Mouse (Mus musculus): ENCODE data around the gene Card10. TPM values are rescaled to one million over a fixed set of nuclear protein-coding genes. Genes with fewer than 3 reads are reported as not detected.

Card10 gene
- polyA plus RNA-seq, 1 experiment from 2014 or later: 5.7 TPM

- 35% methylated on average over 21 of the region's 21 CpGs for WGBS
- Histone ChIP-seq H3K9ac (peak overlapping the region; percentile 84), H3K27me3 (no peaks in the 10 kb centered on the region), H3K9me3 (replicated peaks) (no peaks in the 10 kb centered on the region), H3K4me1 (replicated peaks) (peaks cover 85% of the 10 kb centered on the region), H3K4me2 (peak overlapping the region; percentile 91), H3K36me3 (peaks cover 12% of the 10 kb centered on the region), H3K4me3 (peak overlapping the region; percentile 78), H3K27ac (peak overlapping the region; percentile 93)
- no peak for ATAC-seq (replicated peaks; ENCODE audit: insufficient number of reproducible peaks, insufficient read depth, low FRiP score, low read depth)
Observed at GRCm38 (mm10) chr15:78843581-78844469, 41.0 kb upstream of the Card10 start.

GRCm38 (mm10) chr15:78842371-78843163 is 39.7 kb upstream of the Card10 start, which contains the start of gene Cdc42ep1:
Gene Cdc42ep1 (plus strand): TSS chr15:78842624.
- H3K4me1 ChIP-seq (replicated peaks): peaks cover 76% of the 10 kb centered on the region
- peak within 1 kb of the TSS; percentile 78 for H3K4me3 ChIP-seq

GRCm38 (mm10) chr15:78841161-78841790 is 38.4 kb upstream of the Card10 start:
- ATAC-seq (replicated peaks; ENCODE audit: insufficient number of reproducible peaks, insufficient read depth, low FRiP score, low read depth): no peak
- H3K4me1 ChIP-seq (replicated peaks): peaks cover 68% of the 10 kb centered on the region
- H3K27ac ChIP-seq: no peak overlapping the region
- no peaks in the 10 kb centered on the region for H3K9me3 ChIP-seq (replicated peaks)
- 63% methylated on average over 6 of the region's 6 CpGs for WGBS
- no peak overlapping the region for H3K4me2 ChIP-seq
- no peaks in the 10 kb centered on the region for H3K27me3 ChIP-seq
- no peak overlapping the region for H3K9ac ChIP-seq
- no peak overlapping the region for H3K4me3 ChIP-seq
- no peaks in the 10 kb centered on the region for H3K36me3 ChIP-seq

More at GRCm38 (mm10) chr15:78842371-78843163, 39.7 kb upstream of the Card10 start, which contains the start of gene Cdc42ep1:
- Histone ChIP-seq H3K27me3 (no peaks in the 10 kb centered on the region), H3K27ac (peak within 1 kb of the TSS; percentile 93), H3K4me2 (peak within 1 kb of the TSS; percentile 91), H3K9ac (peak within 1 kb of the TSS; percentile 84), H3K9me3 (replicated peaks) (no peaks in the 10 kb centered on the region), H3K36me3 (peaks cover 4% of the 10 kb centered on the region)
- ATAC-seq (replicated peaks; ENCODE audit: insufficient number of reproducible peaks, insufficient read depth, low FRiP score, low read depth): peak; percentile 84
- WGBS: under 1% methylated on average over 86 of the region's 86 CpGs

GRCm38 (mm10) chr15:78840751-78841150 is 37.9 kb upstream of the Card10 start:
- H3K9ac ChIP-seq: no peak overlapping the region
- WGBS: 66% methylated on average over 11 of the region's 11 CpGs
- H3K27ac ChIP-seq: no peak overlapping the region

GRCm38 (mm10) chr15:78840241-78840640 is 37.4 kb upstream of the Card10 start:
- 65% methylated on average over 3 of the region's 3 CpGs for WGBS
- H3K27ac ChIP-seq: 0 out of 2 replicates have a peak overlapping the region, but pooled peaks have one; percentile 53
- H3K4me1 ChIP-seq (replicated peaks): peaks cover 68% of the 10 kb centered on the region
- no peak overlapping the region for H3K4me3 ChIP-seq
- no peak overlapping the region for H3K4me2 ChIP-seq
- H3K27me3 ChIP-seq: no peaks in the 10 kb centered on the region
- no peaks in the 10 kb centered on the region for H3K36me3 ChIP-seq
- no peak overlapping the region for H3K9ac ChIP-seq
- H3K9me3 ChIP-seq (replicated peaks): no peaks in the 10 kb centered on the region
- ATAC-seq (replicated peaks; ENCODE audit: insufficient number of reproducible peaks, insufficient read depth, low FRiP score, low read depth): no peak

More at GRCm38 (mm10) chr15:78840751-78841150, 37.9 kb upstream of the Card10 start:
- no peak for ATAC-seq (replicated peaks; ENCODE audit: insufficient number of reproducible peaks, insufficient read depth, low FRiP score, low read depth)
- Histone ChIP-seq H3K4me2 (no peak overlapping the region), H3K9me3 (replicated peaks) (no peaks in the 10 kb centered on the region), H3K36me3 (no peaks in the 10 kb centered on the region), H3K27me3 (no peaks in the 10 kb centered on the region), H3K4me3 (no peak overlapping the region), H3K4me1 (replicated peaks) (peaks cover 68% of the 10 kb centered on the region)

- Histone ChIP-seq H3K9ac (no peak overlapping the region), H3K4me3 (no peak overlapping the region), H3K4me1 (replicated peaks) (peaks cover 68% of the 10 kb centered on the region), H3K9me3 (replicated peaks) (no peaks in the 10 kb centered on the region), H3K27me3 (no peaks in the 10 kb centered on the region), H3K4me2 (no peak overlapping the region), H3K27ac (peak overlapping the region; percentile 53), H3K36me3 (no peaks in the 10 kb centered on the region)
- WGBS: 14% methylated on average over 2 of the region's 2 CpGs
- no peak for ATAC-seq (replicated peaks; ENCODE audit: insufficient number of reproducible peaks, insufficient read depth, low FRiP score, low read depth)
Observed at GRCm38 (mm10) chr15:78839744-78840143, 36.9 kb upstream of the Card10 start.

- no peaks in the 10 kb centered on the region for H3K27me3 ChIP-seq
- 35% methylated on average over 8 of the region's 8 CpGs for WGBS
- no peak overlapping the region; the same call in 1 of the 2 replicates for H3K4me2 ChIP-seq
- peak overlapping the region; percentile 85 for H3K27ac ChIP-seq
- ATAC-seq (replicated peaks; ENCODE audit: insufficient number of reproducible peaks, insufficient read depth, low FRiP score, low read depth): peak; percentile 19; the same call in 1 of the 2 replicates
- peaks cover 71% of the 10 kb centered on the region for H3K4me1 ChIP-seq (replicated peaks)
- H3K9me3 ChIP-seq (replicated peaks): no peaks in the 10 kb centered on the region
- no peak overlapping the region for H3K4me3 ChIP-seq
- H3K36me3 ChIP-seq: no peaks in the 10 kb centered on the region
- H3K9ac ChIP-seq: no peak overlapping the region
Observed at GRCm38 (mm10) chr15:78836086-78836621, 33.3 kb upstream of the Card10 start.

- Histone ChIP-seq H3K9ac (no peak overlapping the region), H3K27me3 (no peaks in the 10 kb centered on the region), H3K36me3 (no peaks in the 10 kb centered on the region), H3K4me3 (no peak overlapping the region), H3K9me3 (replicated peaks) (no peaks in the 10 kb centered on the region), H3K4me2 (no peak overlapping the region; the same call in 1 of the 2 replicates), H3K4me1 (replicated peaks) (peaks cover 67% of the 10 kb centered on the region), H3K27ac (peak overlapping the region; percentile 85)
- WGBS: 12% methylated on average over 12 of the region's 12 CpGs
- peak; percentile 32 for ATAC-seq (replicated peaks; ENCODE audit: insufficient number of reproducible peaks, insufficient read depth, low FRiP score, low read depth)
Observed at GRCm38 (mm10) chr15:78835200-78836085, 32.6 kb upstream of the Card10 start.

GRCm38 (mm10) chr15:78834233-78835005 is 31.6 kb upstream of the Card10 start:
- Histone ChIP-seq H3K27ac (peak overlapping the region; percentile 85), H3K4me3 (no peak overlapping the region), H3K9me3 (replicated peaks) (no peaks in the 10 kb centered on the region), H3K4me2 (no peak overlapping the region), H3K9ac (no peak overlapping the region), H3K4me1 (replicated peaks) (peaks cover 57% of the 10 kb centered on the region), H3K27me3 (no peaks in the 10 kb centered on the region), H3K36me3 (no peaks in the 10 kb centered on the region)
- WGBS: 25% methylated on average over 10 of the region's 10 CpGs
- ATAC-seq (replicated peaks; ENCODE audit: insufficient number of reproducible peaks, insufficient read depth, low FRiP score, low read depth): no peak

Data from heart, embryonic 15.5 days (tissue).